Mouse (Mus musculus): ENCODE data around the gene Gpc6.

DNA sequence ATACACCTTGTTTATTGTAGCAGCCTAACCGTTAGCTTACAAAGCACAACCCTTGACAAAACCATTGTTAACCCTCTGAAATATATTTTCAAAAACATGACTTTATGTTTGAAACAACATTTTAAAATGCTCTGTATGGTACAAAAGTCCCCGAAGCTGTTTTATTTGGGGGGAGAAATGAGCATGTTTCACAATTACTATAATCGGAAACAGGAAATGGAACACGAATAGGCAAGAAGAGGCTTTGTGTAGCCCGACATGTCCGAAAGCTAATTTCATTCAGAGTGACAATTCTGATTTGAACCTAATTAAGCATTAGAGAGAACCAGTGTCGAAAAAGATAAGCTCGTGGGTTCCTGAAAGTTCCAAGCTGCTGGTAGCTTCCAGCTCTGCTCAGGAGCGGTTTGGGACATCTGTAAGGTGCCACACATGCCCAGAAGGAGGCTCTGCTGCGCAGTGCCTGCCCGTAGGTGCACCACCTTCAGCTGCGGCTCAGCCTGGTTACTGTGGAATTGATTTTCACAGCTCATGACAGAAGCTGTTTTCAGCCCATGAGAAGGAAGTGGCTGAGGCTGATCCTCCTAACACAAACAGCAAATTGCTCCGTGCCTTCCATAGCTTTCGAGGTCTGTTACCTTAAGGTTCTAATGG, 12.9 kb downstream of the Gpc6 start:
- TF ChIP-seq CTCF (IDR thresholded peaks at IDR 0.05; ENCODE audit: extremely low read depth, insufficient read depth, low read length) (peak; percentile 41; the same call in 1 of the 2 replicates), POLR2A (IDR thresholded peaks at IDR 0.05; ENCODE audit: extremely low read depth, insufficient read depth, low read length) (no peak)

Measured in cortical plate, adult 2 months (tissue).